Mouse (Mus musculus): ENCODE data around the gene Olfr53. TPM values are rescaled to one million over a fixed set of nuclear protein-coding genes. Genes with fewer than 3 reads are reported as not detected.
"Not testable (repeated sequence)": the region's sequence is repeated elsewhere in the genome, so short reads cannot be mapped to it uniquely, and the experiment has no call there.

The Olfr53 gene
- total RNA-seq (2022) = under 1 TPM in 1 of 4 experiments, not detected in 3; 0.54 TPM

GRCm38 (mm10) chr7:140646152-140646551 is at the start of gene Olfr53:
TSS of gene Olfr53 (plus strand) at chr7:140646452.
- DNase-seq (ENCODE audit: low spot score in 2 of 2) = no peak

- not testable (repeated sequence) for DNase-seq (ENCODE audit: low spot score in 2 of 2)
Observed at GRCm38 (mm10) chr7:140600969-140601368, 45.3 kb upstream of the Olfr53 start, which contains the start of gene Olfr46. TSS of gene Olfr46 (plus strand) at chr7:140601269.

GRCm38 (mm10) chr7:140628670-140629069 is 17.6 kb upstream of the Olfr53 start, which contains the start of gene Olfr61:
TSS of gene Olfr61 (plus strand) at chr7:140628970.
- not testable (repeated sequence) for DNase-seq (ENCODE audit: low spot score in 2 of 2)

GRCm38 (mm10) chr7:140630559-140630958 is 15.7 kb upstream of the Olfr53 start:
- no peak for DNase-seq (ENCODE audit: low spot score in 2 of 2)

- DNase-seq (ENCODE audit: low spot score in 2 of 2) = no peak
Observed at GRCm38 (mm10) chr7:140659630-140660029, 13.4 kb downstream of the Olfr53 start, which contains the start of gene Olfr539. TSS of gene Olfr539 (plus strand) at chr7:140659930.

GRCm38 (mm10) chr7:140670693-140671092 is 24.4 kb downstream of the Olfr53 start:
- DNase-seq (ENCODE audit: low spot score in 2 of 2) = not testable (repeated sequence)

GRCm38 (mm10) chr7:140675863-140676262 is 29.6 kb downstream of the Olfr53 start:
- DNase-seq (ENCODE audit: low spot score in 2 of 2) = no peak

GRCm38 (mm10) chr7:140679591-140679990 is 33.3 kb downstream of the Olfr53 start:
- not testable (repeated sequence) for DNase-seq (ENCODE audit: low spot score in 2 of 2)

- no peak for DNase-seq (ENCODE audit: low spot score in 2 of 2)
Observed at GRCm38 (mm10) chr7:140681651-140682050, 35.4 kb downstream of the Olfr53 start, which contains the start of gene Olfr45. TSS of gene Olfr45 (plus strand) at chr7:140681951.

GRCm38 (mm10) chr7:140696967-140697366 is 50.7 kb downstream of the Olfr53 start, which contains the start of gene Olfr541:
TSS of gene Olfr541 (plus strand) at chr7:140697267.
- no peak for DNase-seq (ENCODE audit: low spot score in 2 of 2)

Other genes with a start within 250 kb of the Olfr53 start
- gene Olfr531, start 243.5 kb upstream of the Olfr53 start, total RNA-seq (2022) = not detected
- gene Olfr532, start 224.8 kb upstream of the Olfr53 start, total RNA-seq (2022) = not detected
- gene Olfr533, start 183.1 kb upstream of the Olfr53 start, total RNA-seq (2022) = not detected
- gene Olfr535, start 162.2 kb upstream of the Olfr53 start, total RNA-seq (2022) = under 1 TPM in 3 of 4 experiments, not detected in 1; 0.29 to 0.96 (median 0.43) TPM
- not detected for gene Olfr536, start 139.1 kb upstream of the Olfr53 start, total RNA-seq (2022)
- not detected for gene Olfr538, start 78.6 kb upstream of the Olfr53 start, total RNA-seq (2022)
- under 1 TPM; 0.14 to 0.87 (median 0.40) TPM for gene Olfr46, start 45.2 kb upstream of the Olfr53 start, total RNA-seq (2022)
- not detected for gene Olfr61, start 17.5 kb upstream of the Olfr53 start, total RNA-seq (2022)
- under 1 TPM; 0.18 to 0.36 (median 0.26) TPM for gene Olfr539, start 13.5 kb downstream of the Olfr53 start, total RNA-seq (2022)
- under 1 TPM; 0.04 to 0.12 (median 0.08) TPM for gene Olfr45, start 35.5 kb downstream of the Olfr53 start, total RNA-seq (2022)
- gene Olfr541, start 50.8 kb downstream of the Olfr53 start, total RNA-seq (2022) = under 1 TPM in 1 of 4 experiments, not detected in 3; 0.23 TPM
- gene Cyp2e1, start 117.3 kb downstream of the Olfr53 start, total RNA-seq (2022) = under 1 TPM in 1 of 4 experiments, not detected in 3; 0.35 TPM
- under 1 TPM in 3 of 4 experiments, not detected in 1; 0.43 to 0.72 (median 0.63) TPM for gene Syce1, start 141.4 kb downstream of the Olfr53 start, total RNA-seq (2022)
- 10 to 100 TPM; 16.3 to 17.8 (median 16.7) TPM for gene Zfp941, start 175.7 kb downstream of the Olfr53 start, total RNA-seq (2022)
- 1 to 10 TPM; 2.3 to 3.6 (median 2.6) TPM for gene Urah, start 188.6 kb downstream of the Olfr53 start, total RNA-seq (2022)
- not detected for gene Scgb1c1, start 199.1 kb downstream of the Olfr53 start, total RNA-seq (2022)
- gene Odf3, start 201.4 kb downstream of the Olfr53 start, total RNA-seq (2022) = not detected
- gene Gm45785, start 209.9 kb downstream of the Olfr53 start, total RNA-seq (2022) = 1 to 10 TPM in 1 of 4 experiments, under 1 TPM in 2, not detected in 1; 0.43 to 1.5 (median 0.85) TPM
- gene Ric8a, start 210.5 kb downstream of the Olfr53 start, total RNA-seq (2022) = 10 to 100 TPM; 74.6 to 79.7 (median 77.3) TPM
- 10 to 100 TPM; 24.8 to 28.6 (median 26.2) TPM for gene Bet1l, start 211.1 kb downstream of the Olfr53 start, total RNA-seq (2022)
- gene Psmd13, start 235.5 kb downstream of the Olfr53 start, total RNA-seq (2022) = 100 to 1,000 TPM; 105 to 120 (median 119) TPM
- gene Sirt3, start 235.9 kb downstream of the Olfr53 start, total RNA-seq (2022) = 10 to 100 TPM; 65.3 to 73.7 (median 70.3) TPM

Measured in layer of hippocampus, adult 8-10 months (tissue).